Mouse (Mus musculus) limb, embryonic 12.5 days (tissue): ENCODE measurements at regions not wholly inside any gene's neighbourhood (a gene's known extent, or its start where the extent isn't known, plus 50 kb on each side); places are given as distances from the start of the nearest gene placed in this dataset.

ENCODE experiments used
- ATAC-seq: fragments of 200-750 bp; cut with Nextera tagmentation; 2 replicates; pipeline ENCODE4 v1.8.0; 2017; ENCODE audit warnings: low read depth, moderate TSS enrichment; ENCODE audit not compliant: insufficient number of reproducible peaks, insufficient read depth, low FRiP score, low TSS enrichment
- H3K27ac ChIP-seq: fragments of 300-500 bp; sonication (generic); 2 replicates; pipeline ENCODE4 v1.5.1; 2016; ENCODE audit warnings: mild to moderate bottlenecking, moderate library complexity
- H3K27me3 ChIP-seq: fragments of 300-500 bp; sonication (generic); 2 replicates; pipeline ENCODE4 v1.6.1; 2016; ENCODE audit warnings: mild to moderate bottlenecking, moderate library complexity
- H3K36me3 ChIP-seq: fragments of 300-500 bp; sonication (generic); 2 replicates; pipeline ENCODE4 v1.6.1; 2016; ENCODE audit warnings: mild to moderate bottlenecking, moderate library complexity
- H3K4me1 ChIP-seq: fragments of 300-500 bp; sonication (generic); replicated peaks from 2 replicates; pipeline ENCODE4 v1.6.1; 2016
- H3K4me2 ChIP-seq: fragments of 300-500 bp; sonication (generic); 2 replicates; pipeline ENCODE4 v1.6.1; 2016; ENCODE audit warnings: mild to moderate bottlenecking, moderate library complexity
- H3K4me3 ChIP-seq: fragments of 300-500 bp; sonication (generic); replicated peaks from 2 replicates; pipeline ENCODE4 v1.5.1; 2016; ENCODE audit warnings: mild to moderate bottlenecking
- H3K9ac ChIP-seq: fragments of 300-500 bp; sonication (generic); replicated peaks from 2 replicates; pipeline ENCODE4 v1.6.1; 2016; ENCODE audit warnings: mild to moderate bottlenecking, moderate library complexity
- H3K9me3 ChIP-seq: fragments of 300-500 bp; sonication (generic); 2 replicates; pipeline ENCODE4 v1.6.1; 2016; ENCODE audit warnings: mild to moderate bottlenecking, moderate library complexity
- WGBS: fragments of 180-500 bp; shearing (Covaris S2); methylation state at CpG from one replicate; pipeline ENCODE4 v1.1.7; 2016; 5-methylcytosine and 5-hydroxymethylcytosine counted together

- 88% methylated on average over 7 of the region's 7 CpGs for WGBS
- H3K9ac ChIP-seq: no peak overlapping the region
- no peak overlapping the region for H3K27ac ChIP-seq
- H3K4me1 ChIP-seq: 0 out of 2 replicates have a peak, but pooled peaks cover 6% of the 10 kb centered on the region
- ATAC-seq: no peak
- peaks cover 47% of the 10 kb centered on the region for H3K36me3 ChIP-seq
- no peaks in the 10 kb centered on the region for H3K27me3 ChIP-seq
- H3K4me2 ChIP-seq: no peak overlapping the region
- H3K4me3 ChIP-seq: no peak overlapping the region
- peaks cover 10% of the 10 kb centered on the region; the same call in 1 of the 2 replicates for H3K9me3 ChIP-seq
Observed at GRCm38 (mm10) chr17:47271979-47272677, 96.6 kb upstream of the Mrps10 start.

GRCm38 (mm10) chr17:47269053-47269891, 99.4 kb upstream of the Mrps10 start:
- no peak overlapping the region for H3K4me3 ChIP-seq
- no peak overlapping the region for H3K4me2 ChIP-seq
- H3K4me1 ChIP-seq: no peaks in the 10 kb centered on the region; the same call in 1 of the 2 replicates
- H3K9ac ChIP-seq: no peak overlapping the region
- H3K36me3 ChIP-seq: peaks cover 39% of the 10 kb centered on the region
- WGBS: 88% methylated on average over 19 of the region's 19 CpGs
- peaks cover 10% of the 10 kb centered on the region; the same call in 1 of the 2 replicates for H3K9me3 ChIP-seq
- no peak overlapping the region for H3K27ac ChIP-seq
- ATAC-seq: no peak
- H3K27me3 ChIP-seq: no peaks in the 10 kb centered on the region

- H3K4me3 ChIP-seq: no peak overlapping the region
- no peak for ATAC-seq
- H3K4me2 ChIP-seq: no peak overlapping the region
- H3K27me3 ChIP-seq: no peaks in the 10 kb centered on the region
- WGBS: 92% methylated on average over 4 of the region's 4 CpGs
- H3K27ac ChIP-seq: no peak overlapping the region
- H3K4me1 ChIP-seq: no peaks in the 10 kb centered on the region; the same call in 1 of the 2 replicates
- H3K9ac ChIP-seq: no peak overlapping the region
- peaks cover 10% of the 10 kb centered on the region; the same call in 1 of the 2 replicates for H3K9me3 ChIP-seq
- H3K36me3 ChIP-seq: peaks cover 44% of the 10 kb centered on the region
Observed at GRCm38 (mm10) chr17:47267843-47268242, 100.8 kb upstream of the Mrps10 start.

- peaks cover 47% of the 10 kb centered on the region for H3K36me3 ChIP-seq
- no peak for ATAC-seq
- no peak overlapping the region for H3K4me3 ChIP-seq
- H3K9me3 ChIP-seq: peaks cover 10% of the 10 kb centered on the region; the same call in 1 of the 2 replicates
- H3K27ac ChIP-seq: no peak overlapping the region
- no peaks in the 10 kb centered on the region; the same call in 1 of the 2 replicates for H3K4me1 ChIP-seq
- 85% methylated on average over 13 of the region's 13 CpGs for WGBS
- no peak overlapping the region for H3K4me2 ChIP-seq
- no peaks in the 10 kb centered on the region for H3K27me3 ChIP-seq
- H3K9ac ChIP-seq: no peak overlapping the region
Observed at GRCm38 (mm10) chr17:47267076-47267475, 101.6 kb upstream of the Mrps10 start.

- Histone ChIP-seq H3K9ac (no peak overlapping the region), H3K4me2 (no peak overlapping the region), H3K36me3 (peaks cover 44% of the 10 kb centered on the region), H3K27ac (no peak overlapping the region), H3K9me3 (peaks cover 10% of the 10 kb centered on the region; the same call in 1 of the 2 replicates), H3K27me3 (no peaks in the 10 kb centered on the region), H3K4me3 (no peak overlapping the region), H3K4me1 (no peaks in the 10 kb centered on the region; the same call in 1 of the 2 replicates)
- ATAC-seq: no peak
- WGBS: 87% methylated on average over 7 of the region's 7 CpGs
Observed at GRCm38 (mm10) chr17:47266335-47266734, 102.4 kb upstream of the Mrps10 start.

GRCm38 (mm10) chr17:47262986-47263385, 105.7 kb upstream of the Mrps10 start:
- no peak overlapping the region for H3K9ac ChIP-seq
- H3K27me3 ChIP-seq: no peaks in the 10 kb centered on the region
- peaks cover 46% of the 10 kb centered on the region for H3K36me3 ChIP-seq
- no peak overlapping the region for H3K27ac ChIP-seq
- H3K4me3 ChIP-seq: no peak overlapping the region
- WGBS: 93% methylated on average over 9 of the region's 9 CpGs
- no peak for ATAC-seq
- no peaks in the 10 kb centered on the region; the same call in 1 of the 2 replicates for H3K4me1 ChIP-seq
- H3K9me3 ChIP-seq: peaks cover 10% of the 10 kb centered on the region; the same call in 1 of the 2 replicates
- no peak overlapping the region for H3K4me2 ChIP-seq

GRCm38 (mm10) chr17:47262141-47262540, 106.5 kb upstream of the Mrps10 start:
- Histone ChIP-seq H3K9me3 (0 out of 2 replicates have a peak, but pooled peaks cover 3% of the 10 kb centered on the region), H3K27me3 (no peaks in the 10 kb centered on the region), H3K4me2 (no peak overlapping the region), H3K27ac (no peak overlapping the region), H3K9ac (no peak overlapping the region), H3K4me1 (no peaks in the 10 kb centered on the region; the same call in 1 of the 2 replicates), H3K36me3 (peaks cover 41% of the 10 kb centered on the region), H3K4me3 (no peak overlapping the region)
- no peak for ATAC-seq
- 91% methylated on average over 5 of the region's 5 CpGs for WGBS

GRCm38 (mm10) chr17:47260976-47261375, 107.7 kb upstream of the Mrps10 start:
- H3K4me1 ChIP-seq: no peaks in the 10 kb centered on the region; the same call in 1 of the 2 replicates
- 86% methylated on average over 3 of the region's 4 CpGs for WGBS
- no peaks in the 10 kb centered on the region for H3K9me3 ChIP-seq
- H3K4me3 ChIP-seq: no peak overlapping the region
- ATAC-seq: no peak
- H3K9ac ChIP-seq: no peak overlapping the region
- peaks cover 42% of the 10 kb centered on the region for H3K36me3 ChIP-seq
- H3K4me2 ChIP-seq: no peak overlapping the region
- no peaks in the 10 kb centered on the region for H3K27me3 ChIP-seq
- no peak overlapping the region for H3K27ac ChIP-seq

GRCm38 (mm10) chr17:47258296-47258695, 110.4 kb upstream of the Mrps10 start:
- no peak overlapping the region for H3K9ac ChIP-seq
- no peak overlapping the region for H3K27ac ChIP-seq
- no peaks in the 10 kb centered on the region for H3K9me3 ChIP-seq
- ATAC-seq: no peak
- peaks cover 63% of the 10 kb centered on the region for H3K36me3 ChIP-seq
- no peaks in the 10 kb centered on the region for H3K4me1 ChIP-seq
- WGBS: 90% methylated on average over 2 of the region's 2 CpGs
- no peak overlapping the region for H3K4me2 ChIP-seq
- H3K4me3 ChIP-seq: no peak overlapping the region
- H3K27me3 ChIP-seq: no peaks in the 10 kb centered on the region

GRCm38 (mm10) chr17:47255209-47255608, 113.5 kb upstream of the Mrps10 start:
- Histone ChIP-seq H3K9me3 (no peaks in the 10 kb centered on the region), H3K36me3 (peaks cover 60% of the 10 kb centered on the region), H3K27ac (no peak overlapping the region), H3K4me3 (no peak overlapping the region), H3K27me3 (no peaks in the 10 kb centered on the region), H3K4me1 (no peaks in the 10 kb centered on the region), H3K9ac (no peak overlapping the region), H3K4me2 (no peak overlapping the region)
- ATAC-seq: no peak
- WGBS: 92% methylated on average over 8 of the region's 8 CpGs

- Histone ChIP-seq H3K4me2 (no peak overlapping the region), H3K9me3 (no peaks in the 10 kb centered on the region), H3K4me1 (peaks cover 6% of the 10 kb centered on the region; the same call in 1 of the 2 replicates), H3K27ac (no peak overlapping the region), H3K27me3 (no peaks in the 10 kb centered on the region), H3K36me3 (peaks cover 53% of the 10 kb centered on the region), H3K9ac (no peak overlapping the region), H3K4me3 (no peak overlapping the region)
- no peak for ATAC-seq
- WGBS: 90% methylated on average over 11 of the region's 11 CpGs
Observed at GRCm38 (mm10) chr17:47254026-47254425, 114.7 kb upstream of the Mrps10 start.
